Mouse (Mus musculus) G1E (cell line): ENCODE data around the gene Igtp.

Source experiments
- CTCF ChIP-seq: IDR thresholded peaks from 2 replicates; pipeline ENCODE4 v1.5.1; 2012; ENCODE audit warnings: low read depth, low read length, inconsistent platforms, mixed read lengths
- GATA1 ChIP-seq: IDR thresholded peaks from 2 replicates; pipeline ENCODE4 v1.6.1; 2012; ENCODE audit warnings: borderline replicate concordance, low read length, inconsistent platforms, mixed read lengths
- POLR2AphosphoS5 ChIP-seq: IDR thresholded peaks from 2 replicates; pipeline ENCODE4 v1.6.1; 2012; ENCODE audit warnings: low read depth, low read length, inconsistent platforms; ENCODE audit not compliant: insufficient replicate concordance
- TAL1 ChIP-seq: conservative IDR thresholded peaks from 2 replicates; pipeline ENCODE4 v1.6.1; 2012; ENCODE audit warnings: low read depth, low read length, inconsistent platforms, mixed read lengths

- TF ChIP-seq CTCF (no peak), GATA1 (no peak), TAL1 (no peak), POLR2AphosphoS5 (no peak)
Observed at GRCm38 (mm10) chr11:58193326-58193725, 6.0 kb upstream of the Igtp start.
